Mouse (Mus musculus): Measurements from ENCODE around the gene Ramp3.
A peak's percentile ranks its signal among the peaks of the same experiment; 100 is the strongest.

The Ramp3 gene

GRCm38 (mm10) chr11:6670826-6671225, 12.5 kb downstream of the Ramp3 start:
- DNase-seq = peak; percentile 87

- DNase-seq = no peak
These were observed 16.4 kb downstream of the Ramp3 start for GRCm38 (mm10) chr11:6674701-6675100.

DNA sequence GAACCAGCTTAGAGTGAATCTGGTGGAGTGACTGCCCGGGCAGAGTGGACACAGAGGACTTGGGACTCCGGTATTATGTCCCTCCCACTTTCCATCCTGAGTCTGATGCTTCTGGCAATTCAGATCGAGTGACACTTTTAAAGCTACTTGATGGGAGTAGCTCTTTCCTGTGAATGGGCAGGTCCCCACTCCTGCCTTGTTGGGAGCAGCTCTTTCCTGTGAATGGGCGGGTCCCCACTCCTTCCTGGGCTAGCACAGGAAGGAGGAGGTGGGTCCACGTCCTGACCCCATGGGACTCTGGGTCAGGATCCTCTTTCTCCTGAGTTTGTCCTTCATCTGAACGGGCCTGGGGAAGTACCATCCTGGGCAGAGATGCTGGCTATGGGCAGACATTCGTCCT, 17.1 kb downstream of the Ramp3 start:
- DNase-seq = peak; percentile 61

- peak; percentile 66 for DNase-seq
These were observed 18.3 kb downstream of the Ramp3 start for GRCm38 (mm10) chr11:6676641-6677040.

DNA sequence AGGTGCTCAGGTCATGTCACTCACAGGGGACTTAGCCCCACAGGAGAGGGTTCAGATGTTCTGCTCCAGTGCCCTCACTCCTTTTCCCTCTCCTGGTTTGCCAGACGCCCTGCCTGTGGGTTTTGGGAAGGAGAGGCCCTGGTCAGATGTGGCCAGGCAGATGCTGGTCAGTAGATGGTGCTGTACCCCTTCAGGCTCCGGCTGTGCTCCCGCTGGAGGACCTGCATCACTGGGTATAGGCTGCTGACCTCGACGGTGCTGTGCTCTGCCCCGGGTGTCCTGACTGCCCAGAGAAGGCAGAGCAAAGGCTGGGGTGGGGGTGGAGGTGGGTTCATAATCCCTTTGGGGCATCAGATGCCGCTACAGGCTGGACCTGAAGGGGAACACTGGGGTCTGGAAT, 19.2 kb downstream of the Ramp3 start:
- peak; percentile 65 for DNase-seq

GRCm38 (mm10) chr11:6679694-6680396, 21.5 kb downstream of the Ramp3 start:
- no peak for DNase-seq

GRCm38 (mm10) chr11:6680397-6680818, 22.1 kb downstream of the Ramp3 start:
- DNase-seq = peak; percentile 86

DNA sequence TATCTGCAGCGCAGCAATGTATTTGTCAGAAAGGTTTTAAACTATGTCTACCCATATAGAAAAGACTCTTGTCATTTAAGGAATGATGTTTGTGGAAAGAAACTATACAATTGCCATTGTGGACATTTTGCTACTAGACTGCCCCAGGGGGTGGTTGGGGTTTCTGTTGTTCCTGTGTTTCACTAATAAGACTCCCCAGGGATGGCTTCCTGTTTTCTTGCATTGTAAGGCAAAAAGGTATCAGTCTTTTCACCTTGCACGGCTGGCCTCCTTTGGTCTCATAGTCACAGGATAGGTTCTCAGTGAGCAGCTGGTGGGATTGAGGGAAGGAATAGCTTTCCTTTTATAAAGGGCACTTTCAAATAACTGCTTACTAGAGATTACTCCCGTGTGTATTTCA, 26.4 kb downstream of the Ramp3 start:
- no peak for DNase-seq

- no peak for DNase-seq
These were observed 30.6 kb downstream of the Ramp3 start for GRCm38 (mm10) chr11:6688888-6689287.

- no peak for DNase-seq
These were observed 34.0 kb downstream of the Ramp3 start for GRCm38 (mm10) chr11:6692341-6692740.

DNA sequence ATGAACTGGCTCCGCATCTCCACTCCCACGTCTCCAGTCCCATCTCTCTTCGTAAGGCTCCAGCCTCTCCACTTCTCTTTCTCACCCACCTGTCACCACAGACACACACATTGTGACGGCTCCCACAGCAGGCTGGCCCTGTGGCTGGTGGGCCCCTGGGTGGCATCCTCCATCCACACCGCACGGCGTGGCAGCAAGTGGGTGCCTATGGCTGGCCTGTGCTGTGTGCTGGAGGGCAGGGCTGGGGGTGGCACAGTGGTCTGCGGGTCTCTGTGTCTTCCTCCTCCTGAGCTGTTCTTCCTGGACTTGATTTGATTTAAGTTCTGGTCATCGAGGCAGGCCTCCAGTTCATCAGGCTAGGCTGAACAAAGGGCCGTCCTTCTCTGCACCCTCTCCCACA, 35.8 kb downstream of the Ramp3 start:
- no peak for DNase-seq

DNA sequence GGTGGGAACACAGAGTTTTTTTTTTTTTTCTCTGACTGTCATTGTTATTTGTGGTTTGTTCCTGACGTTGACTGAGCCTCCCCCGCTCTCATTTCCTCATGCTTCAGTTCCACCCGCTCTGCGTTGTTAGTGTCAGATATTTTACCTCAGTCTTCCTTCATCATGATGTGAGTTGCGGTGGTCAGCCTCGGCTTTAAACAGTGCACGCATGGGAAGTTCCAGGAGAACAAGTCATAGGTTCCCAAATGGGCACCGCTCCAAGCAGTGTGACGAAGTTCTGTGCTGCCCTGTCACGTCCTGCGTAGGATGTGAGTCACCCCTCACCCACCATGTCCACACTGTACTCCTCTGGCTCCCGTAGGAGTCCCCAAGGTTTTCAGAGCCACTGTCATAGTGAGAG, 36.9 kb downstream of the Ramp3 start:
- DNase-seq = peak; percentile 43

GRCm38 (mm10) chr11:6696551-6696950, 38.2 kb downstream of the Ramp3 start:
- no peak for DNase-seq

DNA sequence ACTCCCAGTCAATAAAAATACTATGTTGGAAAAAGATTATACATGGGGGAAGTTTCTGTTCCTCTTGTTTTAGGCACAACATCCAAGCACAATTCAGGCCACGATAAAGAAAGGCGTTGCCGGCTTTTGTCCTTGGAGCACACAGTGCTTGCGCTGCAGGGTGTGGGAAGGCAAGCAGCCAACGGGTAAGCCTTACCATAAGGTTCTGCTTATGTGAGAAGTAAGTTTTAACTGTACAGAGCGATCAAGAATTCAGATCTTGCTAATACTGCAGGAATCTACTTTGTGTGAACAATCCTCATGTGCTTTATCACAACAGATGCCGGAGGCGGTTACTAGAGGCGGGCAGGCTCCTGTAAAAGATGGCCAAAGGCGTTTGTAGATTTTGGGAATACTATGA, 39.4 kb downstream of the Ramp3 start:
- DNase-seq = no peak

GRCm38 (mm10) chr11:6698281-6698680, 40.0 kb downstream of the Ramp3 start:
- DNase-seq = no peak

- DNase-seq = no peak
These were observed 43.9 kb downstream of the Ramp3 start for GRCm38 (mm10) chr11:6702258-6702657.

- DNase-seq = no peak
These were observed 46.5 kb downstream of the Ramp3 start for GRCm38 (mm10) chr11:6704851-6705250.

DNA sequence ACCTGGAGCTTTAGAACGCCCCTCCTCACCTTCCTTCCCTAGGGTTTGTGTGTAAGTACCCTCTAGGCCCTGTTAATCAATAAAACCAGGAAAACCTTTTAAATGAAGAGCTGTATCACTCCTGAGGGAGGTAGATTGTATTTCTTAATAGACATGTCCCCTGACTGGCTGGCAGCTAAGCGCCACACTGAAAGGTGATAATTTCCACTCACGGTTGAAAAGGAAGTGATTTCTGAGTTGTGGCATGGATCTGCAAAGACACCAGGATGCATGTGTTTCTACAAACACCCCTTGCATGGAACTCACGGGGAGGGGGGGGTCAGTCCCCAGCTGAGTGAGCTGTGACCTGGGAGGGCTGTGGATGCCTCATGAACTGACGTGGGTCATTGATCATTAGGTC, 47.2 kb downstream of the Ramp3 start:
- DNase-seq = no peak

GRCm38 (mm10) chr11:6706796-6707195, 48.5 kb downstream of the Ramp3 start:
- no peak for DNase-seq

DNA sequence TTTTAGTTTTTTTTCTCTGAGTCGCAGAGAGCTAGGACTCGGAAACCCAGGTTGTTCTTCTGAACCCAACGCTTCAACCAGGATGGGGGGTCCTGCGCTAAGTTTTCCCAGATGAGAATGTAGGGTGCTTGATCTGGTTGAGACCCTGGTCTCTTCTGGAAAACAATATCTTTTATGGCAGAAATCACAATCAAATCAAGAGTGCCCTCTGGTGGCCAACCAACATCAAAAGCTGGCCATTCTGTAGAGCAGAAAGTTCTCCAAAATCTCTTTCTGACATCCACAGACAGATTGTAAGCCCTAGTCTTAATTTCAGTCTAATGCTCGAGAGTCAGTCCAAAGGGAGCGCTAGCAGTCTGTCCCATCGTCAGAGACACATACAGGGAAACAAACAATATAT, 50.1 kb downstream of the Ramp3 start:
- DNase-seq = peak; percentile 19

DNA sequence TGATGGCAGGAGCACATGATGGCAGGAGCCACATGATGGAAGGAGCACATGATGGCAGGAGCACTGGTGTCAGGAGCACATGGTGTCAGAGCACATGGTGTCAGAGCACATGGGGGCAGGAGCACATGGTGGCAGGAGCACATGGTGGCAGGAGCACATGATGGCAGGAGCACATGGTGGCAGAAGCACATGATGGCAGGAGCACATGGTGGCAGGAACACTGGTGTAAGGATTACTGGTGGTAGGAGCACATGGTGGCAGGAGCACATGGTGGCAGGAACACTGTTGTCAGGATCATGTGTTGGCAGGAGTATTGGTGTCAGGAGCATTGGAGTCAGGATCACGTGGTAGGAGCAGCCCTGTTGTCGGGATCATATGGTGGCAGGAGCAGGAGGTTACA, 52.1 kb downstream of the Ramp3 start:
- DNase-seq = no peak

DNA sequence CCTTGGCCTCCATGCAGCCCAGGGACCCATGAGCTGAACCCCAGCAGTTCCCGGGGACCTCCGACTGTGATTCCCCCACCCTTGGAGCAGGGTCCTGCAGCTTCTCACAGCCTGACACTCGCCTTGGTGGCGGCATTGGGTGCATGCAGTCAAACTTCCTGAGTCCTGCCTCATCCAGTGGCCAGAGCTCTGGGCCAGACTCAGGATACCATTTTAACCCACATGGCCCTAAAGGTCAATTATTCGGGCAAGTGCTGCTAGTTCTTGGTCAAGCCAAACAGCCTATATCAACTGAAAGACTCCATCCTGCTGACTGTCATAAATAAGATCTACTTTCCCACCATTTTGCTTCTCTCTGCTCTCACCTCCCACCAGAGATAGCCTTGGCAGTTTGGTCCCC, 62.4 kb downstream of the Ramp3 start:
- DNase-seq = no peak

- no peak for DNase-seq
These were observed 68.6 kb downstream of the Ramp3 start for GRCm38 (mm10) chr11:6726921-6727320.

Data from kidney, adult 9 months (tissue).